Mouse (Mus musculus) gonadal fat pad, adult 2 months (tissue): ENCODE data around the gene Commd1. TPM values are rescaled to one million over a fixed set of nuclear protein-coding genes. Genes with fewer than 3 reads are reported as not detected.

Source experiments
- DNase-seq: peaks from one replicate; pipeline ENCODE4 v3.0.0-alpha.2; 2012; ENCODE audit warnings: low read depth
- polyA plus RNA-seq: library from polyadenylated mRNA; depleted of rRNA; stranded (reverse); fragments of >200 nt; gene quantifications from 2 replicates; pipeline ENCODE4 v1.2.3, GENCODE M21; 2012; rRNA removed

The Commd1 gene
- polyA plus RNA-seq, 1 experiment, result 16.4 TPM

- DNase-seq, result no peak
Observed at GRCm38 (mm10) chr11:22859301-22859632, 122.9 kb downstream of the Commd1 start.

GRCm38 (mm10) chr11:22858441-22859300, 123.5 kb downstream of the Commd1 start:
- DNase-seq, result no peak

- no peak for DNase-seq
Observed at GRCm38 (mm10) chr11:22857705-22858440, 124.3 kb downstream of the Commd1 start.

- no peak for DNase-seq
Observed at GRCm38 (mm10) chr11:22857106-22857704, 125.0 kb downstream of the Commd1 start.

- no peak for DNase-seq
Observed at GRCm38 (mm10) chr11:22856371-22856965, 125.7 kb downstream of the Commd1 start.

GRCm38 (mm10) chr11:22854571-22854970, 127.6 kb downstream of the Commd1 start:
- DNase-seq, result no peak

GRCm38 (mm10) chr11:22853477-22854157, 128.6 kb downstream of the Commd1 start:
- no peak for DNase-seq

- DNase-seq, result no peak
Observed at GRCm38 (mm10) chr11:22852510-22852909, 129.7 kb downstream of the Commd1 start.

- DNase-seq, result no peak
Observed at GRCm38 (mm10) chr11:22851416-22851815, 130.8 kb downstream of the Commd1 start.

GRCm38 (mm10) chr11:22850077-22850476, 132.1 kb downstream of the Commd1 start:
- no peak for DNase-seq

- DNase-seq, result no peak
Observed at GRCm38 (mm10) chr11:22848649-22849195, 133.5 kb downstream of the Commd1 start.

GRCm38 (mm10) chr11:22847732-22848648, 134.2 kb downstream of the Commd1 start:
- no peak for DNase-seq

GRCm38 (mm10) chr11:22846960-22847731, 135.0 kb downstream of the Commd1 start:
- DNase-seq, result no peak

Other genes starting within 250 kb of the Commd1 start
- 6.7 and 8.1 TPM in 2 replicates for gene B3gnt2, start 121.4 kb downstream of the Commd1 start, polyA plus RNA-seq
- gene Zrsr1, start 10.4 kb downstream of the Commd1 start, polyA plus RNA-seq, result 7.5 and 10.3 TPM in 2 replicates
- gene Gm28048, start 292 bp downstream of the Commd1 start, polyA plus RNA-seq, result 0.49 TPM in 1 of 2 replicates, not detected in the other
- gene Cct4, start 8.1 kb upstream of the Commd1 start, polyA plus RNA-seq, result 78.2 and 148 TPM in 2 replicates
- gene Fam161a, start 25.1 kb upstream of the Commd1 start, polyA plus RNA-seq, result 2.5 and 2.8 TPM in 2 replicates